In the genomic region with DNA sequence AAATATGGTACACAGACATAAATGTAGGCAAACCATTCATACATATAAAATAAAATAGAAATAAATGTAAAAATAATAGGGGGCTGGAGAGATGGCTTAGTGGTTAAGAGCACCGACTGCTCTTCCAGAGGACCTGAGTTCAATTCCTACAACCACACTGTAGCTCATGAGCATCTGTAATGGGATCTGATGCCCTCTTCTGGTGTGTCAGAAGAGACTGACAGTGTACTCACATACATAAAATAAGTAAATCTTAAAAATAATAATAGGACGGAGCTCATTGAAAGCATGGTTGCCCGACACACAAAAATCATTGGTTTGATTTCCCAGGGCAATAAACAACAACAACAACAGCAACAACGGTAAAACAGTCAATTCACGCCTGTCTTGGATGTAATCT, we compare ENCODE assay signal across 14 mouse cellular contexts.
"Had no signal": no experiment of that assay in that cellular context is flagged by ENCODE, and none has a peak within 500 bp of the region (broad histone marks: within the 10 kb centered on the region; RNA-seq: fewer than 3 reads in every experiment).

No protein-coding gene starts in this region.

- H3K27me3 ChIP-seq: limb, embryonic 12.5 days; liver, embryonic 13.5 days; lung, embryonic 15.5 days; neural tube, embryonic 12.5 days had no signal

- H3K9ac ChIP-seq: limb, embryonic 12.5 days; liver, embryonic 13.5 days; liver, postnatal 0 days; lung, embryonic 15.5 days; neural tube, embryonic 12.5 days had no signal

- H3K4me3 ChIP-seq: limb, embryonic 12.5 days; liver, embryonic 13.5 days; lung, embryonic 15.5 days; neural tube, embryonic 12.5 days had no signal

- H3K9me3 ChIP-seq: limb, embryonic 12.5 days; liver, embryonic 13.5 days; lung, embryonic 15.5 days; neural tube, embryonic 12.5 days had no signal

- H3K27ac ChIP-seq: limb, embryonic 12.5 days; liver, embryonic 13.5 days; lung, embryonic 15.5 days; neural tube, embryonic 12.5 days had no signal

- ATAC-seq: liver, postnatal 0 days had no signal

- H3K4me1 ChIP-seq: limb, embryonic 12.5 days; liver, embryonic 13.5 days; lung, embryonic 15.5 days; neural tube, embryonic 12.5 days had no signal

- DNase-seq: kidney, adult 11 months; kidney, adult 9 months; kidney, postnatal 10 days; kidney, postnatal 4 days; liver; liver, embryonic 13.5 days; liver, postnatal 0 days; lung, postnatal 36 days; midbrain, embryonic 14.5 days; thymus, adult 2 months; thymus, postnatal 36 days had no signal

- H3K4me2 ChIP-seq: limb, embryonic 12.5 days; liver, embryonic 13.5 days; lung, embryonic 15.5 days; neural tube, embryonic 12.5 days had no signal
